Mouse (Mus musculus) heart, postnatal 0 days (tissue): ENCODE data around the gene Palld. TPM values are rescaled to one million over a fixed set of nuclear protein-coding genes. Genes with fewer than 3 reads are reported as not detected.

Source experiments
- ATAC-seq: fragments of 200-750 bp; cut with Nextera tagmentation; 2 replicates; pipeline ENCODE4 v1.8.0; 2017; ENCODE audit warnings: low read depth, moderate number of reproducible peaks, moderate library complexity; ENCODE audit not compliant: insufficient read depth
- DNase-seq: peaks from one replicate; pipeline ENCODE4 v3.0.0-alpha.2; 2016; ENCODE audit warnings: low spot score
- H3K27ac ChIP-seq: fragments of 300-500 bp; sonication (generic); 2 replicates; pipeline ENCODE4 v1.5.1; 2014; ENCODE audit warnings: low read depth, mild to moderate bottlenecking
- H3K27me3 ChIP-seq: fragments of 300-500 bp; sonication (generic); 2 replicates; pipeline ENCODE4 v1.6.1; 2014; ENCODE audit warnings: low read length, mixed read lengths; ENCODE audit not compliant: control insufficient read depth, insufficient read depth
- H3K36me3 ChIP-seq: fragments of 300-500 bp; sonication (generic); replicated peaks from 2 replicates; pipeline ENCODE4 v1.6.1; 2014; ENCODE audit warnings: low read length, mixed read lengths; ENCODE audit not compliant: control insufficient read depth, insufficient read depth
- H3K4me1 ChIP-seq: fragments of 300-500 bp; sonication (generic); 2 replicates; pipeline ENCODE4 v1.6.1; 2014; ENCODE audit warnings: antibody characterized with exemption; ENCODE audit not compliant: control insufficient read depth, insufficient read depth
- H3K4me2 ChIP-seq: fragments of 300-500 bp; sonication (generic); 2 replicates; pipeline ENCODE4 v1.6.1; 2014; ENCODE audit warnings: low read depth, mild to moderate bottlenecking, low read length, moderate library complexity
- H3K4me3 ChIP-seq: fragments of 300-500 bp; sonication (generic); 2 replicates; pipeline ENCODE4 v1.5.1; 2014; ENCODE audit warnings: low read depth, low read length
- H3K9ac ChIP-seq: fragments of 300-500 bp; sonication (generic); replicated peaks from 2 replicates; pipeline ENCODE4 v1.6.1; 2014; ENCODE audit warnings: low read depth, low read length, mixed read lengths
- H3K9me3 ChIP-seq: fragments of 300-500 bp; sonication (generic); replicated peaks from 2 replicates; pipeline ENCODE4 v1.6.1; 2016; ENCODE audit warnings: low read length; ENCODE audit not compliant: control insufficient read depth
- CTCF ChIP-seq: IDR thresholded peaks from 2 replicates; pipeline ENCODE4 v1.5.1; 2016; ENCODE audit warnings: antibody characterized with exemption, control low read depth, low read depth
- EP300 ChIP-seq: IDR thresholded peaks from 2 replicates; pipeline ENCODE4 v1.6.1; 2016; ENCODE audit warnings: antibody characterized with exemption, low read depth
- WGBS: fragments of 180-500 bp; shearing (Covaris S2); extraction: QIAGEN DNeasy Blood & Tissue Kit; methylation state at CpG from one replicate; pipeline ENCODE4 v1.1.7; 2014; 5-methylcytosine and 5-hydroxymethylcytosine counted together
- polyA plus RNA-seq: library from polyadenylated mRNA; unstranded; fragments of >200 nt; fragmentation: Nextera tagmentation; extraction: Ambion mirVana; gene quantifications from 2 replicates; pipeline ENCODE4 v1.2.1, GENCODE M21; 2015
- total RNA-seq: library from RNA; depleted of rRNA; stranded (reverse); fragments of >200 nt; gene quantifications from 2 replicates; pipeline ENCODE4 v1.2.3, GENCODE M21; 2014; ENCODE audit warnings: low replicate concordance

The Palld gene
- total and polyA plus RNA-seq, 2 experiments from 2014 or later: 103 to 127 TPM

GRCm38 (mm10) chr8:61639008-61639407 lies 263.5 kb downstream of the Palld start:
- Histone ChIP-seq H3K27ac (peak overlapping the region; percentile 18), H3K4me3 (no peak overlapping the region), H3K9ac (no peak overlapping the region), H3K27me3 (no peaks in the 10 kb centered on the region), H3K9me3 (no peaks in the 10 kb centered on the region), H3K4me1 (peaks cover 37% of the 10 kb centered on the region), H3K4me2 (no peak overlapping the region), H3K36me3 (no peaks in the 10 kb centered on the region)
- DNase-seq (no peak), ATAC-seq (no peak)
- no peak for TF ChIP-seq EP300
- no peak for TF ChIP-seq CTCF
- WGBS: 61% methylated on average over 3 of the region's 3 CpGs

- H3K4me1 ChIP-seq: peaks cover 28% of the 10 kb centered on the region
- DNase-seq: no peak
- no peaks in the 10 kb centered on the region for H3K36me3 ChIP-seq
- H3K4me3 ChIP-seq: no peak overlapping the region
- no peak for ATAC-seq
- H3K9ac ChIP-seq: no peak overlapping the region
- WGBS: 63% methylated on average over 4 of the region's 4 CpGs
- H3K27ac ChIP-seq: no peak overlapping the region
- TF ChIP-seq EP300: no peak
- TF ChIP-seq CTCF: no peak
- no peaks in the 10 kb centered on the region for H3K9me3 ChIP-seq
- H3K27me3 ChIP-seq: no peaks in the 10 kb centered on the region
- H3K4me2 ChIP-seq: no peak overlapping the region
Observed at GRCm38 (mm10) chr8:61637736-61638135, 264.8 kb downstream of the Palld start.

GRCm38 (mm10) chr8:61634811-61635210 lies 267.7 kb downstream of the Palld start:
- no peak for ATAC-seq

GRCm38 (mm10) chr8:61632331-61632730 lies 270.2 kb downstream of the Palld start:
- WGBS: 72% methylated on average over 2 of the region's 2 CpGs
- no peak for TF ChIP-seq CTCF
- TF ChIP-seq EP300: no peak
- Histone ChIP-seq H3K4me3 (no peak overlapping the region), H3K27ac (0 out of 2 replicates have a peak overlapping the region, but pooled peaks have one; percentile 20), H3K9me3 (no peaks in the 10 kb centered on the region), H3K27me3 (no peaks in the 10 kb centered on the region), H3K4me2 (no peak overlapping the region), H3K4me1 (peaks cover 5% of the 10 kb centered on the region), H3K9ac (no peak overlapping the region), H3K36me3 (no peaks in the 10 kb centered on the region; the same call in 1 of the 2 replicates)
- ATAC-seq (no peak), DNase-seq (no peak)

More at GRCm38 (mm10) chr8:61634811-61635210, 267.7 kb downstream of the Palld start:
- Histone ChIP-seq H3K9me3 (no peaks in the 10 kb centered on the region), H3K4me3 (no peak overlapping the region), H3K36me3 (no peaks in the 10 kb centered on the region), H3K27me3 (no peaks in the 10 kb centered on the region), H3K4me1 (peaks cover 7% of the 10 kb centered on the region), H3K27ac (no peak overlapping the region), H3K4me2 (no peak overlapping the region), H3K9ac (no peak overlapping the region)
- WGBS: 71% methylated on average over 1 of the region's 1 CpGs
- TF ChIP-seq EP300: no peak
- no peak for DNase-seq

GRCm38 (mm10) chr8:61629631-61629968 lies 272.9 kb downstream of the Palld start:
- 78% methylated on average over 1 of the region's 1 CpGs for WGBS
- Histone ChIP-seq H3K4me3 (no peak overlapping the region), H3K9me3 (no peaks in the 10 kb centered on the region), H3K9ac (no peak overlapping the region), H3K27me3 (no peaks in the 10 kb centered on the region), H3K36me3 (no peaks in the 10 kb centered on the region; the same call in 1 of the 2 replicates), H3K4me1 (peaks cover 5% of the 10 kb centered on the region; the same call in 1 of the 2 replicates), H3K4me2 (no peak overlapping the region), H3K27ac (peak overlapping the region; percentile 37)
- DNase-seq (no peak), ATAC-seq (no peak)
- TF ChIP-seq EP300 (no peak), CTCF (no peak)

GRCm38 (mm10) chr8:61628938-61629630 lies 273.4 kb downstream of the Palld start:
- 66% methylated on average over 3 of the region's 3 CpGs for WGBS
- no peaks in the 10 kb centered on the region for H3K27me3 ChIP-seq
- ATAC-seq: no peak

More at GRCm38 (mm10) chr8:61628938-61629630, 273.4 kb downstream of the Palld start:
- Histone ChIP-seq H3K4me3 (no peak overlapping the region), H3K36me3 (no peaks in the 10 kb centered on the region; the same call in 1 of the 2 replicates), H3K27ac (peak overlapping the region; percentile 16), H3K9me3 (no peaks in the 10 kb centered on the region), H3K9ac (no peak overlapping the region), H3K4me1 (peaks cover 7% of the 10 kb centered on the region; the same call in 1 of the 2 replicates), H3K4me2 (no peak overlapping the region)
- DNase-seq: no peak
- no peak for TF ChIP-seq CTCF
